Mouse (Mus musculus) bone marrow, adult 2 months (tissue): ENCODE measurements around the gene Ube2c.

ENCODE experiments used
- CTCF ChIP-seq: fragments of 200-500 bp; IDR thresholded peaks from 2 replicates; pipeline ENCODE4 v1.5.1; 2011; ENCODE audit warnings: low read length, control low read depth; ENCODE audit not compliant: control insufficient read depth, insufficient read depth
- POLR2A ChIP-seq: fragments of 200-500 bp; IDR thresholded peaks from 2 replicates; pipeline ENCODE4 v1.6.1; 2011; ENCODE audit warnings: low read depth, mild to moderate bottlenecking, control low read depth, low read length, borderline replicate concordance; ENCODE audit not compliant: control insufficient read depth

DNA sequence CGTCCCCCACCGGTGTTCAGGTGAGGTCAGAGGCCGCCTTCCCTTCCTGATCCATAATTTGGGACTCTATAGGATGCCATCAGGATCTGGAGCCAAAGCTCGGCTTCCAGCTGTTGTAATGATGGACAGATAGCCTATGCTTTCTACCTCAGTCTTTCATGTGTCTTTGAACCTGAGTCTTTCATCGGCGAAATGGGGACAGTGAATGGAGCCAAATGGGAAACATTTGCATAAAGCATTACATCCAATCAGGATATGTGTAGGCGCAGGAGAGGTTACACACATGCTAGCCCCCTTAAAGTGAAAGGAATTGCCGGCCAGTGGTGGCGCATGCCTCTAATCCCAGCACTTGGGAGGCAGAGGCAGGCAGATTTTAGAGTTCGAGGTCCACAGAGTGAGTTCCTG, 53.5 kb downstream of the Ube2c start:
- TF ChIP-seq CTCF (no peak), POLR2A (no peak)
